In genomic region chrX:13691865-13692264, GRCm38 (mm10) we compare ENCODE assay signal across 18 mouse cellular contexts. TPM values are rescaled to one million over a fixed set of nuclear protein-coding genes. Genes with fewer than 3 reads are reported as not detected.
DNase-seq lines count a peak whose midpoint lies in the region; ATAC-seq and TF ChIP-seq lines count a peak whose summit lies in the region.
"Had no signal": no experiment of that assay in that cellular context is flagged by ENCODE, and none has a peak within 500 bp of the region (broad histone marks: within the 10 kb centered on the region; RNA-seq: fewer than 3 reads in every experiment).

No protein-coding gene starts in this region.

- H3K4me1 ChIP-seq in kidney, adult 2 months (ENCODE audit: control insufficient read depth, insufficient read depth, low read length) = no peaks in the 10 kb centered on the region
- no peaks in the 10 kb centered on the region; the same call in 1 of the 2 replicates for H3K4me1 ChIP-seq in midbrain, postnatal 0 days (ENCODE audit: insufficient read depth, low read length)
- H3K4me1 ChIP-seq in midbrain, embryonic 15.5 days = no peaks in the 10 kb centered on the region
- no peaks in the 10 kb centered on the region for H3K4me1 ChIP-seq in neural tube, embryonic 15.5 days
- H3K4me1 ChIP-seq: liver, embryonic 15.5 days had no signal

- no peak overlapping the region for H3K27ac ChIP-seq in kidney, adult 2 months (ENCODE audit: insufficient read depth, low read depth, low read length)
- H3K27ac ChIP-seq in midbrain, postnatal 0 days (ENCODE audit: low read depth, low read length) = no peak overlapping the region
- H3K27ac ChIP-seq in midbrain, embryonic 15.5 days = no peak overlapping the region
- H3K27ac ChIP-seq in neural tube, embryonic 15.5 days (replicated peaks) = no peak overlapping the region
- H3K27ac ChIP-seq: liver, embryonic 15.5 days had no signal

- no peak overlapping the region for H3K9ac ChIP-seq in midbrain, postnatal 0 days (replicated peaks; ENCODE audit: low read length, poor library complexity, severe bottlenecking)
- H3K9ac ChIP-seq in midbrain, embryonic 15.5 days = no peak overlapping the region
- no peak overlapping the region for H3K9ac ChIP-seq in neural tube, embryonic 15.5 days (replicated peaks)
- H3K9ac ChIP-seq: liver, embryonic 15.5 days had no signal

- H3K4me3 ChIP-seq in kidney, adult 2 months (ENCODE audit: insufficient read depth, low read depth, low read length) = no peak overlapping the region
- no peak overlapping the region for H3K4me3 ChIP-seq in midbrain, postnatal 0 days (ENCODE audit: low read depth, low read length)
- no peak overlapping the region for H3K4me3 ChIP-seq in midbrain, embryonic 15.5 days
- H3K4me3 ChIP-seq in neural tube, embryonic 15.5 days (replicated peaks) = no peak overlapping the region
- H3K4me3 ChIP-seq: erythroblast, embryonic 14.5 days; liver, embryonic 15.5 days had no signal

- DNase-seq in kidney, adult 2 months = peak; percentile 2
- DNase-seq in kidney, adult 11 months = no peak
- DNase-seq in midbrain, postnatal 0 days (ENCODE audit: low spot score) = no peak
- peak; percentile 3 for DNase-seq in R1 (ENCODE audit: low read depth, low spot score)
- DNase-seq in splenic B cell, adult 2 months (ENCODE audit: low read depth, low spot score) = peak; percentile 39
- no peak for DNase-seq in spleen, postnatal 36 days (ENCODE audit: low spot score in 2 of 2)
- DNase-seq: adrenal gland, adult 8-10 months; heart, postnatal 4 days; kidney, adult 18-20 months; layer of hippocampus, adult 9-11 months; thymus, adult 2 months had no signal

- ATAC-seq in midbrain, postnatal 0 days (ENCODE audit: low FRiP score) = no peak
- ATAC-seq in midbrain, embryonic 15.5 days (replicated peaks) = no peak
- no peak for ATAC-seq in neural tube, embryonic 15.5 days (ENCODE audit: low FRiP score)

- no peaks in the 10 kb centered on the region for H3K36me3 ChIP-seq in kidney, adult 2 months (ENCODE audit: control insufficient read depth, insufficient read depth, low read length)
- no peaks in the 10 kb centered on the region for H3K36me3 ChIP-seq in midbrain, postnatal 0 days (ENCODE audit: insufficient read depth, low read length)
- no peaks in the 10 kb centered on the region for H3K36me3 ChIP-seq in midbrain, embryonic 15.5 days (replicated peaks)
- H3K36me3 ChIP-seq in splenic B cell, adult 2 months (ENCODE audit: control insufficient read depth, insufficient read depth, low read length, poor library complexity, severe bottlenecking) = no peaks in the 10 kb centered on the region
- no peaks in the 10 kb centered on the region for H3K36me3 ChIP-seq in neural tube, embryonic 15.5 days
- H3K36me3 ChIP-seq: liver, embryonic 15.5 days had no signal

- TF ChIP-seq CTCF in kidney, adult 2 months (conservative IDR thresholded peaks at IDR 0.05; ENCODE audit: insufficient read depth, insufficient read length, low read depth, low read length) = no peak
- TF ChIP-seq CTCF in midbrain, postnatal 0 days (IDR thresholded peaks at IDR 0.05) = peak; percentile 21; the same call in 1 of the 2 replicates

- H3K4me2 ChIP-seq in midbrain, postnatal 0 days (ENCODE audit: low read depth, low read length, poor library complexity, severe bottlenecking) = no peak overlapping the region
- no peak overlapping the region for H3K4me2 ChIP-seq in midbrain, embryonic 15.5 days
- no peak overlapping the region for H3K4me2 ChIP-seq in neural tube, embryonic 15.5 days
- H3K4me2 ChIP-seq: liver, embryonic 15.5 days; midbrain, embryonic 11.5 days had no signal

- H3K27me3 ChIP-seq in kidney, adult 2 months (replicated peaks; ENCODE audit: control insufficient read depth, insufficient read depth, low read length) = no peaks in the 10 kb centered on the region
- H3K27me3 ChIP-seq in midbrain, postnatal 0 days (ENCODE audit: insufficient read depth, low read length) = no peaks in the 10 kb centered on the region
- H3K27me3 ChIP-seq in midbrain, embryonic 15.5 days (replicated peaks) = no peaks in the 10 kb centered on the region
- H3K27me3 ChIP-seq in splenic B cell, adult 2 months (ENCODE audit: control insufficient read depth, insufficient read depth, low read length, poor library complexity, severe bottlenecking) = no peaks in the 10 kb centered on the region
- no peaks in the 10 kb centered on the region for H3K27me3 ChIP-seq in neural tube, embryonic 15.5 days (replicated peaks)
- H3K27me3 ChIP-seq: liver, embryonic 15.5 days had no signal

- 83% methylated on average over 4 of the region's 4 CpGs for WGBS in kidney, adult 2 months
- WGBS in midbrain, postnatal 0 days = 84% methylated on average over 4 of the region's 4 CpGs
- 78% methylated on average over 4 of the region's 4 CpGs for WGBS in midbrain, embryonic 15.5 days
- WGBS in neural tube, embryonic 15.5 days = 89% methylated on average over 4 of the region's 4 CpGs

- TF ChIP-seq POLR2A in kidney, adult 2 months (IDR thresholded peaks at IDR 0.05; ENCODE audit: low read depth, low read length) = no peak

- H3K9me3 ChIP-seq in midbrain, postnatal 0 days (ENCODE audit: low read length) = no peaks in the 10 kb centered on the region
- no peaks in the 10 kb centered on the region for H3K9me3 ChIP-seq in midbrain, embryonic 15.5 days
- no peaks in the 10 kb centered on the region for H3K9me3 ChIP-seq in neural tube, embryonic 15.5 days (replicated peaks)
- H3K9me3 ChIP-seq: liver, embryonic 15.5 days had no signal

RNA-seq across cellular contexts. Expression of gene Gpr82, which starts 30.7 kb away (rescaled TPM):
- not detected in 2 replicates for polyA plus RNA-seq in kidney, adult 2 months (2012; rRNA removed)
- total RNA-seq in midbrain, postnatal 0 days (2014; rRNA removed) = not detected in 2 replicates
- polyA plus RNA-seq in midbrain, postnatal 0 days (2015; fragmentation: Nextera tagmentation; extraction: Ambion mirVana) = 0.15 and 0.20 TPM in 2 replicates
- 0.40 and 0.66 TPM in 2 replicates for polyA plus RNA-seq in midbrain, embryonic 15.5 days (2015; fragmentation: Nextera tagmentation; extraction: Ambion mirVana)
- 0.37 and 0.49 TPM in 2 replicates for polyA plus RNA-seq in neural tube, embryonic 15.5 days (2015; fragmentation: Nextera tagmentation; extraction: Ambion mirVana)
- total RNA-seq: adrenal gland, adult 8-10 months; heart, adult 8-10 months; heart, postnatal 4 days; left cerebral cortex, postnatal 36 days had no signal
- polyA plus RNA-seq: erythroblast, embryonic 14.5 days had no signal

RNA-seq across cellular contexts. Expression of gene Gpr34, which starts 60.0 kb away (rescaled TPM):
- 0.10 and 0.33 TPM in 2 replicates for polyA plus RNA-seq in kidney, adult 2 months (2012; rRNA removed)
- total RNA-seq in midbrain, postnatal 0 days (2014; rRNA removed) = 1.8 and 3.1 TPM in 2 replicates
- 4.6 and 4.8 TPM in 2 replicates for polyA plus RNA-seq in midbrain, postnatal 0 days (2015; fragmentation: Nextera tagmentation; extraction: Ambion mirVana)
- 2.6 and 3.7 TPM in 2 replicates for polyA plus RNA-seq in midbrain, embryonic 15.5 days (2015; fragmentation: Nextera tagmentation; extraction: Ambion mirVana)
- 2.7 and 3.3 TPM in 2 replicates for polyA plus RNA-seq in neural tube, embryonic 15.5 days (2015; fragmentation: Nextera tagmentation; extraction: Ambion mirVana)
- polyA plus RNA-seq: erythroblast, embryonic 14.5 days had no signal

Comparison
In these comparisons a context has a peak if more than half of its experiments do, and no peak if none do; other contexts are left out.
1. DNase-seq: peak in kidney, adult 2 months (single experiment), R1 (single experiment) and splenic B cell, adult 2 months (single experiment); none in kidney, adult 11 months (single experiment), midbrain, postnatal 0 days (single experiment) and spleen, postnatal 36 days (0 of 2).